Mouse (Mus musculus) heart, adult 2 months (tissue): ENCODE data around the gene 4930519G04Rik.

Experiments
- CTCF ChIP-seq: fragments of 200-600 bp; IDR thresholded peaks from 2 replicates; pipeline ENCODE4 v1.8.1; 2022; ENCODE audit warnings: antibody characterized with exemption, mild to moderate bottlenecking, moderate library complexity
- POLR2A ChIP-seq: fragments of 200-500 bp; IDR thresholded peaks from 2 replicates; pipeline ENCODE4 v1.6.1; 2011; ENCODE audit warnings: mild to moderate bottlenecking, low read depth, low read length, control low read depth; ENCODE audit not compliant: insufficient read depth

DNA sequence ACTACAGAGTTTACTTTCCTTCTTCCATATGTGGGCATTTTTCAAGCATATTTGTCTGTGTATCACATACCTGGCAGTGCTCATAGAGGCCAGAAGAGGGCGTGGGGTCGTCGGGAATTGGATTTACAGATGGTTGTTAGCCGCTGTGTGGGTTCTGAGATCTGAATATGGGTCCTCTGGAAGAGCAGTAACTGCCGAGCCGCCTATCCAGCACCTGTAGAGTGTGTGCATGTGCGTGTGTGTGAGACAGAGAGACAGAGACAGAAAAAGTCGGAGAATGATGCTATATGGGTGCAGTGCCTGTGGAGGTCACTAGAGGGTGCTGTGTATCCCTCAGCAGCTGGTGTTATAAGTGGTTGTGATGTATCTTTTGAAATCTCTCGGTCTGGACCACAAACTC, 29.3 kb upstream of the 4930519G04Rik start:
- peak; percentile 85 for TF ChIP-seq CTCF
- no peak for TF ChIP-seq POLR2A
